Mouse (Mus musculus): Measurements from ENCODE around the gene Snx8. TPM values are rescaled to one million over a fixed set of nuclear protein-coding genes. Genes with fewer than 3 reads are reported as not detected.
"Not testable (repeated sequence)": the region's sequence is repeated elsewhere in the genome, so short reads cannot be mapped to it uniquely, and the experiment has no call there.

Snx8 gene
- polyA plus RNA-seq, 1 experiment from 2014 or later, result 22.1 TPM

GRCm38 (mm10) chr5:140379299-140379698 lies 9.8 kb downstream of the Snx8 start:
- peaks cover 9% of the 10 kb centered on the region; the same call in 1 of the 2 replicates for H3K4me1 ChIP-seq
- H3K36me3 ChIP-seq, result no peaks in the 10 kb centered on the region
- no peak overlapping the region for H3K4me2 ChIP-seq (replicated peaks)
- WGBS, result 80% methylated on average over 6 of the region's 6 CpGs
- no peak overlapping the region for H3K4me3 ChIP-seq
- no peaks in the 10 kb centered on the region for H3K9me3 ChIP-seq (replicated peaks)
- H3K9ac ChIP-seq, result no peak overlapping the region
- no peaks in the 10 kb centered on the region for H3K27me3 ChIP-seq
- no peak for ATAC-seq (ENCODE audit: low FRiP score)
- H3K27ac ChIP-seq, result no peak overlapping the region

GRCm38 (mm10) chr5:140378121-140378853 lies 10.8 kb downstream of the Snx8 start:
- Histone ChIP-seq H3K9me3 (replicated peaks) (no peaks in the 10 kb centered on the region), H3K4me3 (no peak overlapping the region), H3K9ac (no peak overlapping the region), H3K36me3 (no peaks in the 10 kb centered on the region), H3K27ac (no peak overlapping the region), H3K27me3 (no peaks in the 10 kb centered on the region), H3K4me1 (0 out of 2 replicates have a peak, but pooled peaks cover 2% of the 10 kb centered on the region), H3K4me2 (replicated peaks) (no peak overlapping the region)
- no peak for ATAC-seq (ENCODE audit: low FRiP score)
- WGBS, result 95% methylated on average over 6 of the region's 6 CpGs

- H3K4me2 ChIP-seq (replicated peaks), result no peak overlapping the region
- H3K4me3 ChIP-seq, result no peak overlapping the region
- no peaks in the 10 kb centered on the region for H3K9me3 ChIP-seq (replicated peaks)
- ATAC-seq (ENCODE audit: low FRiP score), result no peak
- no peak overlapping the region for H3K27ac ChIP-seq
- no peak overlapping the region for H3K9ac ChIP-seq
- H3K36me3 ChIP-seq, result no peaks in the 10 kb centered on the region
- 0 out of 2 replicates have a peak, but pooled peaks cover 2% of the 10 kb centered on the region for H3K4me1 ChIP-seq
- WGBS, result 91% methylated on average over 4 of the region's 4 CpGs
- no peaks in the 10 kb centered on the region for H3K27me3 ChIP-seq
Measured at GRCm38 (mm10) chr5:140375249-140375829, 13.7 kb downstream of the Snx8 start.

- 47% methylated on average over 3 of the region's 3 CpGs for WGBS
Measured at GRCm38 (mm10) chr5:140374226-140374625, 14.8 kb downstream of the Snx8 start.

GRCm38 (mm10) chr5:140373711-140374110 lies 15.4 kb downstream of the Snx8 start:
- 0 out of 2 replicates have a peak, but pooled peaks cover 2% of the 10 kb centered on the region for H3K4me1 ChIP-seq
- WGBS, result 88% methylated on average over 2 of the region's 2 CpGs
- no peak for ATAC-seq (ENCODE audit: low FRiP score)

More at GRCm38 (mm10) chr5:140374226-140374625, 14.8 kb downstream of the Snx8 start:
- Histone ChIP-seq H3K27ac (no peak overlapping the region), H3K4me1 (0 out of 2 replicates have a peak, but pooled peaks cover 2% of the 10 kb centered on the region), H3K36me3 (no peaks in the 10 kb centered on the region), H3K4me3 (no peak overlapping the region), H3K9me3 (replicated peaks) (no peaks in the 10 kb centered on the region), H3K9ac (no peak overlapping the region), H3K27me3 (no peaks in the 10 kb centered on the region), H3K4me2 (replicated peaks) (no peak overlapping the region)
- no peak for ATAC-seq (ENCODE audit: low FRiP score)

GRCm38 (mm10) chr5:140371671-140372070 lies 17.4 kb downstream of the Snx8 start:
- Histone ChIP-seq H3K4me3 (no peak overlapping the region), H3K36me3 (no peaks in the 10 kb centered on the region), H3K9me3 (replicated peaks) (no peaks in the 10 kb centered on the region), H3K9ac (no peak overlapping the region), H3K27me3 (no peaks in the 10 kb centered on the region), H3K27ac (no peak overlapping the region), H3K4me2 (replicated peaks) (no peak overlapping the region), H3K4me1 (0 out of 2 replicates have a peak, but pooled peaks cover 2% of the 10 kb centered on the region)
- ATAC-seq (ENCODE audit: low FRiP score), result no peak
- 93% methylated on average over 3 of the region's 3 CpGs for WGBS

More at GRCm38 (mm10) chr5:140373711-140374110, 15.4 kb downstream of the Snx8 start:
- Histone ChIP-seq H3K4me3 (no peak overlapping the region), H3K36me3 (no peaks in the 10 kb centered on the region), H3K27ac (no peak overlapping the region), H3K4me2 (replicated peaks) (no peak overlapping the region), H3K9ac (no peak overlapping the region), H3K27me3 (no peaks in the 10 kb centered on the region), H3K9me3 (replicated peaks) (no peaks in the 10 kb centered on the region)

DNA sequence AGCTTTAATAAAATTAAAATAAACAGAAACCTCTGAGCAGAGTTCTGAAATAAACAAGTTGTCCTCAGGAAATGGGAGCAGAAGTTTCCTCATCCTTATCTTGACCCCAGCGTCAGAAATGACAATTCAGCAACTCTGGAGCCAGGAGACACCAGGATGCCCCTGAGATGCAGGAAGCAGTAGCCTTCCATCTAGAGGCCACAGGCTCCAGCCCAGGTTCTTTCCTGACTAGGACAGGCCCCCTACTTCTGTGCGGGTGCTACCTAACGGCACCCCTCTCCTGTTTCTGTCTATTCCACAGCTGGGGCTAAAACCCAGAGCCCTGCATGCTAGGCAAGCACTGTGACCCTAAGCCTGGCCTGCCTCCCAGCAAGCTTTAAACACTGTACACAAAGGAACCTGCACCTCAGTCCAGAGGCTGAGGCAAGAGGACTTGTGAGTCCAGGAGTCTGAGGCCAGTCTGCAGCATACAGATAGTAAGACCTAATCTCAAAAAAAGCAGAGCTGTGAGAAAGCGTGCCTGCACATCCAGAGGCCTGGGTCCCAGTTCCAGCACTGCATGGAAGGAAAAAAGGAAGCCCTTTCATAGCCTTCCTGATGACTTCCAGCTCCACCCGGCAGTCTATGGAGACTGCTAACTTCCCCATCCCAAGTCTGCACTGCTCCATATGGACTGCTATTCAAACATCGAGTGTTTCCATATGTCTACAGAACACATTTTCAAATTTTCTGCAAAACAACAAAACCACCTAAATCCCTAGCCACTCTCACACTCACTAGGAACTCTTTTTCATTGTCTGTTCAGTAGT lies 18.4 kb downstream of the Snx8 start:
- no peaks in the 10 kb centered on the region for H3K36me3 ChIP-seq
- H3K4me3 ChIP-seq, result no peak overlapping the region
- H3K27ac ChIP-seq, result no peak overlapping the region
- H3K9ac ChIP-seq, result no peak overlapping the region
- H3K27me3 ChIP-seq, result no peaks in the 10 kb centered on the region
- no peak for ATAC-seq (ENCODE audit: low FRiP score)
- 77% methylated on average over 6 of the region's 6 CpGs for WGBS
- H3K4me2 ChIP-seq (replicated peaks), result no peak overlapping the region
- H3K9me3 ChIP-seq (replicated peaks), result no peaks in the 10 kb centered on the region
- H3K4me1 ChIP-seq, result 0 out of 2 replicates have a peak, but pooled peaks cover 2% of the 10 kb centered on the region

GRCm38 (mm10) chr5:140369466-140369865 lies 19.6 kb downstream of the Snx8 start:
- Histone ChIP-seq H3K27me3 (no peaks in the 10 kb centered on the region), H3K4me1 (0 out of 2 replicates have a peak, but pooled peaks cover 2% of the 10 kb centered on the region), H3K4me3 (no peak overlapping the region), H3K9me3 (replicated peaks) (no peaks in the 10 kb centered on the region), H3K27ac (no peak overlapping the region), H3K4me2 (replicated peaks) (no peak overlapping the region), H3K36me3 (no peaks in the 10 kb centered on the region), H3K9ac (no peak overlapping the region)
- 87% methylated on average over 2 of the region's 2 CpGs for WGBS
- ATAC-seq (ENCODE audit: low FRiP score), result no peak

DNA sequence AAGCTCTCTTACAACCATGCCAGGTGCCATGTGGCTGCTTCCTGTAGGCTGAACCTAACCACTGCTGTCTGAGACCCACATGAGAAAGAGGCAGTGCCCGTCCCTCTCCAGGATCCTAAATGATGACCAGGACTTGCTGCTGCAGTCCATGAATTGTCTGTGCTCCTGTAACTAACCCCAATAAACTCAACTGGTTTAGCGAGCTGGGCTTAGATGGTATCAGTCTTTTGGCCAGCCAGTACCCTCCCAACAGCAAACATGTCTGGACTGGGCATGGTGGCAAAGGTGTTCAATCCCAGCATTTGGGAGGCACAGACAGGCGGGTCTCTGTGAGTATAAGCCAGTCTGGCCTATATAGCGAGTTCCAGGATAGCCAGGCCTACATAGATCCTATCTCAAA lies 20.1 kb downstream of the Snx8 start:
- H3K27ac ChIP-seq, result no peak overlapping the region
- no peaks in the 10 kb centered on the region for H3K36me3 ChIP-seq
- WGBS, result 94% methylated on average over 4 of the region's 4 CpGs
- H3K27me3 ChIP-seq, result no peaks in the 10 kb centered on the region
- H3K9ac ChIP-seq, result no peak overlapping the region
- no peak overlapping the region for H3K4me2 ChIP-seq (replicated peaks)
- H3K4me1 ChIP-seq, result 0 out of 2 replicates have a peak, but pooled peaks cover 2% of the 10 kb centered on the region
- H3K9me3 ChIP-seq (replicated peaks), result no peaks in the 10 kb centered on the region
- H3K4me3 ChIP-seq, result no peak overlapping the region
- no peak for ATAC-seq (ENCODE audit: low FRiP score)

DNA sequence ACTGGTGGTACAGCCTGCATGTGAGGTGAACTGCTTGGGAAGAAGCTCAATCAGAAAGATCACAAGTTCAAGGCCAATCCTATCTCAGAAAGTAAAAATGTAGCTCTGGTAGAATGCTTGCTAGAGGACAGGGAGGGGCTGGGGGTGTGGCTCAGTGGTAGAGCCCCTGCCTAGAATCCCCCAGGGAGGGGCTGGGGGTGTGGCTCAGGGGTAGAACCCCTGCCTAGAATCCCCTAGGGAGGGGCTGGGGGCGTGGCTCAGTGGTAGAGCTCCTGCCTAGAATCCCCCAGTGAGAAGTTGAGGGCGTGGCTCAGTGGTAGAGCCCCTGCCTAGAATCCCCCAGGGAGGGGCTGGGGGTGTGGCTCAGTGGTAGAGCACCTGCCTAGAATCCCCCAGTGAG lies 20.9 kb downstream of the Snx8 start:
- not testable (repeated sequence) for H3K4me2 ChIP-seq (replicated peaks); H3K9me3 ChIP-seq (replicated peaks); H3K9ac ChIP-seq; H3K27me3 ChIP-seq; H3K27ac ChIP-seq; H3K4me3 ChIP-seq; ATAC-seq (ENCODE audit: low FRiP score); H3K36me3 ChIP-seq; H3K4me1 ChIP-seq
- 75% methylated on average over 2 of the region's 2 CpGs for WGBS

DNA sequence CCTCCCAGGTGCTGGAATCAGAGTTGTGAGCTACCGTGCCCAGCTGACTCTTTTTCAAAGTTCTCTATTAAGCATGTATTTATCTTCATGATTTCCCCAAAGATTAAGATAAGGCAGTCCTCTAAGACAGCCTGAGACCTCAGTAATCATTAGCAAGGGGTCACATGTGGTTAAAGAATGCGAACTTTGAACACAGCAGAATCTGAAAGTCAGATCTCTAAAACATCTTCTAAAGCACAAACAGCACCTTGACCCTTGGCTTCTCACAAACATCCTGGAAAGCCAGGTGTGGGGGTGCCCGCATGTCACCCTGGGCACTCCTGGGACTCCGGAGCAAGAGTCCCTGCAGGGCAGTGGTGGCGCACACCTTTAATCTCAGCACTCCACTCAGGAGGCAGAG lies 24.6 kb downstream of the Snx8 start:
- Histone ChIP-seq H3K9me3 (replicated peaks) (no peaks in the 10 kb centered on the region), H3K36me3 (no peaks in the 10 kb centered on the region), H3K4me3 (no peak overlapping the region), H3K9ac (no peak overlapping the region), H3K27ac (no peak overlapping the region), H3K4me1 (0 out of 2 replicates have a peak, but pooled peaks cover 2% of the 10 kb centered on the region), H3K27me3 (no peaks in the 10 kb centered on the region), H3K4me2 (replicated peaks) (no peak overlapping the region)
- WGBS, result 95% methylated on average over 5 of the region's 5 CpGs
- ATAC-seq (ENCODE audit: low FRiP score), result no peak
